Mouse (Mus musculus) layer of hippocampus, postnatal 10 days (tissue): ENCODE measurements around the gene Prr5l. TPM values are rescaled to one million over a fixed set of nuclear protein-coding genes. Genes with fewer than 3 reads are reported as not detected.

Source experiments
- DNase-seq, 2 experiments: peaks; one replicate each; pipeline ENCODE4 v3.0.0; 2021; ENCODE audit warnings: low spot score in 2 of 2
- total RNA-seq, 2 experiments: library from RNA; stranded (reverse); gene quantifications; 2 replicates each; pipeline ENCODE4 v1.2.3; 2021

The Prr5l gene
- total RNA-seq, 2 experiments from 2014 or later, result 2.9 to 5.5 TPM

- no peak for DNase-seq
Measured at GRCm38 (mm10) chr2:101823821-101824220, 59.0 kb downstream of the Prr5l start.

- no peak for DNase-seq
Measured at GRCm38 (mm10) chr2:101822785-101823184, 60.0 kb downstream of the Prr5l start.

- no peak for DNase-seq
Measured at GRCm38 (mm10) chr2:101820816-101821215, 62.0 kb downstream of the Prr5l start.

GRCm38 (mm10) chr2:101818986-101819764, 63.7 kb downstream of the Prr5l start:
- no peak for DNase-seq

- DNase-seq, result no peak
Measured at GRCm38 (mm10) chr2:101816646-101817308, 66.0 kb downstream of the Prr5l start.

GRCm38 (mm10) chr2:101815250-101815934, 67.4 kb downstream of the Prr5l start:
- no peak for DNase-seq

GRCm38 (mm10) chr2:101814272-101814625, 68.6 kb downstream of the Prr5l start:
- DNase-seq, result no peak

- DNase-seq, result no peak
Measured at GRCm38 (mm10) chr2:101813581-101814271, 69.1 kb downstream of the Prr5l start.

GRCm38 (mm10) chr2:101811925-101812324, 70.9 kb downstream of the Prr5l start:
- DNase-seq, result no peak

- no peak for DNase-seq
Measured at GRCm38 (mm10) chr2:101810774-101811173, 72.1 kb downstream of the Prr5l start.

- DNase-seq, result no peak
Measured at GRCm38 (mm10) chr2:101809640-101810305, 73.1 kb downstream of the Prr5l start.

GRCm38 (mm10) chr2:101807756-101808155, 75.1 kb downstream of the Prr5l start:
- no peak for DNase-seq

GRCm38 (mm10) chr2:101802240-101802639, 80.6 kb downstream of the Prr5l start:
- no peak for DNase-seq

GRCm38 (mm10) chr2:101797901-101798250, 85.0 kb downstream of the Prr5l start:
- DNase-seq, result no peak

GRCm38 (mm10) chr2:101797166-101797900, 85.5 kb downstream of the Prr5l start:
- DNase-seq, result peak; percentile 12 to 23

- DNase-seq, result peak; percentile 81 to 84
Measured at GRCm38 (mm10) chr2:101796287-101797115, 86.3 kb downstream of the Prr5l start.

GRCm38 (mm10) chr2:101792130-101792529, 90.7 kb downstream of the Prr5l start:
- no peak for DNase-seq

- DNase-seq, result no peak
Measured at GRCm38 (mm10) chr2:101783255-101783654, 99.6 kb downstream of the Prr5l start.

- DNase-seq, result peak in 1 of 2 experiments; percentile 18
Measured at GRCm38 (mm10) chr2:101781357-101781777, 101.5 kb downstream of the Prr5l start.
